Mouse (Mus musculus) kidney, postnatal 10 days (tissue): ENCODE results near the gene Znhit3.

Experiments used
- DNase-seq: peaks from one replicate; pipeline ENCODE4 v3.0.0; 2021; ENCODE audit warnings: mixed read lengths

The Znhit3 gene

DNA sequence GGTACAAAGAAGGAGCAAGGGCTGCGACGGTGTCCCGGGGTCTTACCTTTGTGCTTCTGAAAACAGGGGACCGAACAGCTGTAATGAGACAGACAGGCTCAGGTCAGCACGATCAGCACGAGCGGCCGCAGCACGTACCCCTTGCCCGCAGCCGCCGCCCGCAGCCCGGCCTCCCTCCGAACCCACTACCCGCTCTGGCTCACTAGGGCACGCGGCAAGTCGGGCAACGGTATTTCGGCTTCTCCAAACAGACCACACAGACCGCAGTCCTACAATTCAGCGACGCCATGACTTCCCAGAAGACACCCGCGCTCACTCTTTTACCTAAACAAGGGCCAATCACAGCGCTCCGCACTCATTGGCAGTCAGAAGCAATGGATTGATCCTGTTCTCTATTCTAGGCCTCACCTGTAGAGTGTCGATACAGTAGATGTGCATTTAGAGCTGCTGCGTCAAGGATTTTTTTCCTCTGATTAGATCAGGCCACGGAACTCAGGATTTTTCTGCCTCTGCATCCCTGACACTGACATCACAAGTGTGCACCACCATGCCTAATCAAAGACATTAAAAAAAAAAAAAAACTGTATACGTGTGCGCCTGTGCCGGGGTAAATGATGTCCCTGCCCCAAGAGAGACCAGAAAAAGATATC, at the start of gene Znhit3:
Gene Znhit3 (minus strand): TSS at position 314 of the 650 bp plus-strand sequence.
- DNase-seq, result peak; percentile 88

DNA sequence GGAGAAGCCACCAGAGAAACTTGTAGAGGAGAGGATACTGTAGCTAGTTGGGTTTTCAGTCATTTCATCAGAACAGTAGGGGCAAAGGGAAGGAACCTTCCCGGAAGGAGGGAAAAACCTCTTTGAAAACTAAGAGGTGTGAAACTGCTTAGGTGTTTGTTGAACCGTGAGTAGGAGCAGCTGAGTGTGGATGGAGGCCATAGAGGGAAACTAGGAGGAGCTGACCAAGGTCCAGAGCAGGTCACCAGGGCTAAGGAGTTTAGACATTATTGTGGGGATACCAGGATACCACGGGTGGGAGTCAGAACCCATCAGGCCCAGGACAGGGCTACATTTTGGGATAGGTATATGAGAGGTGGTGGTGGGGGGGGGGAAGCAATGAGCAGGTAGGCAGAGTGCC, 47.4 kb upstream of the Znhit3 start:
- DNase-seq, result no peak

DNA sequence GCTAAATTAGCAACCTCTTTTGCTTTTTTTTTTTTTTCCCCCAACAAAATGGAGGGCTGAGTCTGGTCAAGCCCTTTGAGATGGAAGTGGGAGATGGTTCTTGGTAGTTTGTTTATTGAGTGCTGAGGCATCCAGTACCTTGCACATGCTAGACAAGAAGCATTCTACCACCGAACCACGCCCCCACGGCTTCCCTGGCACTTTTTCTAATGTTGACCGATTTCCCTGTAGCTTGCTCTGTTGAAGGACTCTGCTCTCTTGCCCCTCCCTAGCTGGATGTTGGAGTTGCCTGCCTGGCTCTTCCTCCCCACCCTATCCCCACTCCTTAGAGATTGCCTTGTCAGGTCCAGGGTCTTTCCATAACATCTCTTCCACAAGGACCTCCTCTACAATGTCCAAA, 46.4 kb upstream of the Znhit3 start:
- DNase-seq, result no peak

DNA sequence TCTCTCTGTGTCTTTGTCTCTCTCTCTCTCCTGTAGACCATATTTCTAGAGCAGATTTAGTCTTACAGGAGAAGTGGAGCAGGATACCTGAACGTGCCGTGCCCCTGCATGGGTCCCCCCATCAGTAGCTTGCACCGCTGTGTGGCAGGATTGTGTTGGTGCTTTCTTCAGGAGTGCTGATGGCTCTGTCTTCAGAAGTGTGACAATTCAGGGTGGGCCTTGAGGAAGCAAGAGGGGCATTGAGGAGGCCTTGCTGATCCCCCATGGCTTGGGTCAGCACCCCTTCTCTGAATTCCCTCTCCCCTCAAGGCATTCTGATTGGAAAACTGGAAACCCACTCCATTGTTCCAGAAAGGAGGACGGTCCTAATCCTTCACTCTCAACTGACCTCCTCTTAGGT, 45.4 kb upstream of the Znhit3 start:
- no peak for DNase-seq

DNA sequence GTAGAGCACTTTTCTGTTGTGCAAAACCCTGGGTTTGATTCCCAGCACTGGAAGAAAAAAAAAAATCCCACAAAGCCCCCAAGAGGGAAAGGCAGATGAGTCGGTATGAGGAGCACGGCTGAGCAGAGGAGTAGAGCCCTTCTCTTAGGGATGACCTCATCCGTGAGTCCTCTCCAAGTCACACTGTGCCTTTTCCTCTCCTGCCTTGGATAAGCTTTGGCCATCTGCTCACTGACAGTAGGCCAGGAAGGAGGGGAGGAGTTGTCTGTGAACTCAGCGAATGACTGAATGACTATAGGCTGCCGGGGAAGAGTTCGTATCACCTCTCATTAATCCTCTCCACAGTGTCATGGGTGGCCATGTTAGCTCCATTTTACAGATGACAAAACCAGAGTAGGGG, 44.6 kb upstream of the Znhit3 start:
- no peak for DNase-seq

DNA sequence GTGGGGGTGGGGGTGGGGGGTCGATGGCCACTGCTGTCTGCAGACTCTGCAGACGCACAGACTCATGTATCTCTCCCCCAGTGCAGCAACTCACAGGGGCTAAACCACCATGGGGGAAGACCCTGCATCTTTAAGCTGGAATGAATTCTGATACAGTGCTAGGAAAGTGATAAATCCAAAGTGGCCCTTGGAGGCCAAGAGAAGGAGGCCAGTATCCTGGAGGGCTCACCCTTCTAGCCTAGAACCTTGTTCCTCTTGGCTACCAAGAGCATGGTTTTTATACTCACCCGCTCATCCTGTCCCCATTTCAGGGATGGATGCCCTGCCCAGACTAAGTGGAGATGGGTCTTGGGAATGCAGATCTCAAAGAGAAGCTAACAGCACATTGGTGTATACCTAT, 44.1 kb upstream of the Znhit3 start:
- no peak for DNase-seq

DNA sequence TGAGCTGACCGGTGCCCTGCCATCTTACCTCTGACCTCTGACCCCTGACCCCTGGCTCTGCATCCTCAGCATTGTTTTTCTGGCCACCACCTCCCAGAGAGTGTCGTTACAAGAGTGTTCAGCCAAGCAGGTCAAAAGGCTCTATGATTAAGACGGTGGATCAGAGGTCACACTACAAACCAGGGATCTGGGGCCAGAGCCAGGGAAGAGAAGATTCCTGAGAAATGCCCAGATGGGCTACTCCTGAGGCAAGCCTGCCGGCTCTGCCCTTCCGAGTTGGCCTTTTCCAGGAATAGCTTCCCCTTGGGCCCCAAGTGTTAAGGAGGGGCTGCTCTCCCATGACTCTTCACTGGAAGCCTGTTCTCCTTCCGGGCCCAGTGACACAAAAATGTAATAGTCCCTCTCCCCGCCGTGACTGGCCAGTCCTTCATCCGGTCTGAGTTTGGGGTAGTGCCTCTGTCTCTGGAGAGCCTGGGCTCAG, 43.6 kb upstream of the Znhit3 start:
- DNase-seq, result peak; percentile 65

DNA sequence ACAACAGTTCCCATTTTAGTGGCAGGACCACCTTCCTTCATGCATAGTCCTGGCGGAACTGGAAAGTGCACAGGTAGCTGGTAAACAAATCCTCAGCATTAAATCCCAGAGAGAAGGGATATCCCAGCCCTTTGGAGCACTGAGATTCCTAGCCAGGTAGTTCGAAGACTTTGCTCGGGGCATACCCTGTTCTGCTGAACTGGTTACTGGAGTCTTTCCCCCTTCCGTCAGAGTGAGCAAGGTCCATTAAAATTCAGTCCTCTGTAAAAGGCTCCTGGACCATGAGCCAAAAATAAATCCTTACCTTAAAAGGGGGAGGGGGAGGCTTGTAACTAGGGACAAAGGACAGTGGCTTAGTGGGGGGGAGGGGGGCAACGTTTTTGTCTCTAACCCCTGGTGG, 43.0 kb upstream of the Znhit3 start:
- peak; percentile 17 for DNase-seq

DNA sequence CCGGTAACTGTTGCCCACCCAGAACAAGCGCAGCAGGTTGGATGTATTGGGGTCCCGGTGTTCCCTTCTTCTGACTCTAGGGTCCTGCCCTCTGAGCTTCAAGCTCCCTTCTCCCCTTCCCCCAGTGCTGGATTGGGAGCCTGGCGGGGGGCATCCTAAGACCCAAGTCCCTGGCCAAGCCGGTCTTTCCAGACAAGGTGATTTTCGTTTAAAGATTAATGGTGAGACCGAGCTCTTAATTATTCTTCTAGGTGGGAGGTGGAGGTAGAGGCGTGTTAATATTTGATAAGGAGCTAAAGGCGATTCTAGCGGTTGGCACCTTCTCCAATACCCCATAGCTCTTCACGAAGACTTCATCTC, 42.1 kb upstream of the Znhit3 start:
- DNase-seq, result peak; percentile 38

DNA sequence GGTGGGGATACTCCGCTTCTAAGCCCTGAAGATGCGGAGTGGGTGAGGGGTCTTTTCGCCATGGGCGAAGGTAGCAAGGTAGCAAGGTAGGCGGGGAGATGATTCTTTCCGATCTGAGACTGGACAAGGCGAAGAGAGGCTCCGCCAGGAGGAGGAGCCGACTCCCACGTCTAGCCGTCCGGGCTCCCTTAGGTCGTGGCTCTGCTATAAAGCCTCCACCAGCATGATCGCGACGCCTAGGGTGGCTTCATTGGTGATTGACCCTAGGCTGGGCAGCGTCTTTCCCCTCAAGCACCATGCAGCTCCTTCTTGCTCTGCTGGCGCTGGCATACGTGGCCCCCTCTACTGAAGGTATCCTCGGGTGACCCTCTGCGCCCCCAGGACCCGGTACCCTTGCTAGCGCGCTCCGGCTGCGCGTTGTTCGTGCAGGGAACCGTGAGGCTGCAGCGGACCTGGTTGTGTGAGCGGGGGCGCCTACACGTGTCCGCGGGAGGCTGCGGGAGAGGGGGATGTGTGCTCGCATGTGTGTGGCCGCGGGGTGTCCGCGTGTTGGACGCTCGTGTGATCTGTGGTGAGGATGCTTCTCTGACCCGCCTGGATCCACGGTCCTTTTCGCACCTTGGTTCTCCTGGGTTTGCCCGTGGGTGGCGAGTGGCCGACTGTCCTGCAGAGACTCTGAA, 41.6 kb upstream of the Znhit3 start, which contains the start of gene Car4:
Gene Car4 (plus strand): TSS at position 196 of the 680 bp plus-strand sequence.
- DNase-seq, result peak; percentile 31

DNA sequence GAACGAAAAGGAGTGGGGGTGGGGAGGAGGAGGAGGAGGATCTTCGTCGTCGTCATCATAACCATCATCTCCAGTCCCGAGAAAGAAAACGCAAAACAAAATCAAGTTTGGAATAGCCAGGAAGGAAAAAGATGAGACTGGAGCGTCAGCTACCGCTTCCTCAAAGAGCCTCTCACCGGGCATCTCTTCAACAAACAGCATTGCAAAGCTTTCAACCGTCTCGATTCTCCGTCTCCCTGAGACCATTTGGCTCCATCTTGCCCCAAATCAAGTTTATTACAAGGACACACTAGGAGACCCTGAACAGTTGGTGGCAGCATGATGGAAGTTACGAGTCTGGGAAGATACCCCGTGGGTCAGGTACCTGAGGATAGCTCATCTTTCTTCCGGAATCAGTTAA, 41.0 kb upstream of the Znhit3 start:
- no peak for DNase-seq

DNA sequence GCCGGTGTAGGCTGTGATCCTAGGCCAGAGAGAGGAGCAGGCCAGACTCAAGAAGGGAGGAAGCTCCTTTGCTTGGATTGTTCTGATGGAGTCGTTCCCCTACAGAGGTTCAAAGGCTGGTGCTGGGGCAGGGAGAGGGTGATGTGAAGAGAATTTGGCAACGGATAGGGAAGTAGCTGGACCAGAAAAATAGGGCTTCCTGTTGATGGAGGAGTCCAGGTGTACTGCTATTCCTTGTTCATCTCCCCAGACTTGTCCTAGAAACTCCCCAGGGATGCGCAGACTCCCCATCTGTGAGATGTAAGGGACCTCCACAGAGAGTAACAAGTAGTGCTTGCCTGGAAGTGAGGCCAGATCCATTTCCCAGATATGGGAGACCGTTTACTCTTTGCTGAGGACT, 40.2 kb upstream of the Znhit3 start:
- DNase-seq, result no peak

DNA sequence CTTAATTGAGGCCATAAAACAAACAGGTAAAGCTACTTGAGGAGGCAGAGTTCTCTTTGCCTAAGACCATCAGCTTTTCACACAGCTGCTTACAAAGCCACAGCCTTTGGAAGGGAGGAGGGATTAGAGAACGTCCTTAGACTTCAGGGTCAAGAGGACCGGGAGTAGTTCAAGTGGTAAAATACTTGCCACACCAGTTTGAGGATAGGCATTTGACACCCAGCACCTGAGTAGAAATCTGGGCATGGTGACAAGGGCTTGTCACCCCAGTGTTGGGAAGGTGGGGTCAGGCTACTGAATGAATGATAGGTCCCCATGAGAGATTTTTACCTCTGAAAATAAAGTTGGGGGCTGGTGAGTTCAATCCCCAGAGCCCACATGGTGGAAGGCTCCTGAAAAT, 36.4 kb upstream of the Znhit3 start:
- DNase-seq, result no peak

DNA sequence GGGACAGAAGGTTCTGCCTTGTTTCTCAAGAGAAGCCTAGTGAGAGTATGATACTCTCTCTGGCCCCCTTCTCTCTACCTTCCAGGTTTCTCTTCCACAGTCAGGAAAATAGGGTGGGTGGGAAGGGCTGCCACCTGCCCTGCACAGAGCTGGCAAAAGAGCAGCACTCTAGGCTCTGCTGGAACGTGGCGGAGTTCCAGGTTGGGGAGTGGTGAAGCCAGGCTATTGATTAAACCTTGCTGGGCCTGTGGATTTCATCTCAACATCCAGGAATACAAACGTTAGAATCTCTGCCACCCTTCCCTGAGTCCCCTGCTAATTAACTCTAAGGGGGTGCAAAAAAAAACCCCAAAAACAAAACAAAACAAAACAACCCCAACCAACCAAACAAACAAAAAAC, 32.4 kb upstream of the Znhit3 start:
- peak; percentile 64 for DNase-seq

DNA sequence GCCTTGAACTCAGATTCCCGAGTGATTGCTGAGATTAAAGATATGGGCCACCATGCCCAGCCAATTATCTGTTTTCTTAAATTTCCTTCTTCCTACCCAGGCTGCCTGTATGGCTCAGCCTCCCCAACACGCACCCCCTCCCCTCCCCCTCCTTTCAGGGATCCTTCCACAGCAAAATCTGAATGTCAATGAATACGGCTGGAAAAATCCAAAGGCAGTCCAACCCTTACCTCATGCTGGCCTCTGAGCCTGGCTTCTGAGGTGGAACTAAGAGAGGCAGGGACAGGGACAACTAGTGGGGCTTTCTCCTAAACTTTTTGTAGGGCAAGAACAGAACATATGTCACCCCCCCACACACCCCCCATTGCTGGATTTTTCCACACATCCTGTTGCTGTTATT, 31.9 kb upstream of the Znhit3 start:
- no peak for DNase-seq

DNA sequence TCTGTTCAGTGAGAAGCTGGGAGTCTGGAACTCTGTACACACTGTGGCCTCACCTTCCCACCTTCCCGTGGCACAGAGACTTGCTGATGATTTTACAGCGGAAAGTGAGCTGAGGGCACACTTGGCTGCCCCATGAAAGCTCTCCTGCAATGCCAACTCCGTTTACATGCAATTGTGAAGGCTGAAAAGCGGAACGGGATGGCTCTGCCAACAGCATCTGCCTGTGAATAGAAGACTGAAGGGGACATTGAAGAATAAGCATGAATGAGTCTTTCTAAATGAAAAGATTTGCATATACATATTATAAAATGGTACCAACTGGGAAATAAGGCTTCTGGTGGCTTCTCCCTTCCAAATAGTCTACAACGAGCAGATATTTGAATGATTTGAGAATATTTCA, 31.0 kb upstream of the Znhit3 start:
- DNase-seq, result no peak

DNA sequence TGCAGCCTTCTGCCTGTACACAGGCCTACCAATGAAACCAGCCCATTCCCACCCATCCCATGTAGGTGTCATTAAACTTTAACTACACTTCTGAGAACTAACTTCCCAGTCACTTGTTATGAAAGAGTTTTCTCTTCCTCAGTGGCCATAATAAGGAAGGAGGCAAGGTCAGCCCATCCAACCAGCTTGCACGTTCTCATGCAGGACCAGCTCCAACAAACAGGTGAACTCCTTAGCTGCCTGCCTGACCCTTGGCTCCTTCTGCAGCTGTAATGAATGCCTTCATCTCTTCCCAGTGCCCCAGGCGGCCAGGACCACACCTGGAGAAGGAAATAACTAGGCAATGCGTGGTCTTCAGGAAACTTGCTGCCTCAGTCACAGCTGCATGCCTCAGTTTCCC, 29.7 kb upstream of the Znhit3 start:
- DNase-seq, result no peak

DNA sequence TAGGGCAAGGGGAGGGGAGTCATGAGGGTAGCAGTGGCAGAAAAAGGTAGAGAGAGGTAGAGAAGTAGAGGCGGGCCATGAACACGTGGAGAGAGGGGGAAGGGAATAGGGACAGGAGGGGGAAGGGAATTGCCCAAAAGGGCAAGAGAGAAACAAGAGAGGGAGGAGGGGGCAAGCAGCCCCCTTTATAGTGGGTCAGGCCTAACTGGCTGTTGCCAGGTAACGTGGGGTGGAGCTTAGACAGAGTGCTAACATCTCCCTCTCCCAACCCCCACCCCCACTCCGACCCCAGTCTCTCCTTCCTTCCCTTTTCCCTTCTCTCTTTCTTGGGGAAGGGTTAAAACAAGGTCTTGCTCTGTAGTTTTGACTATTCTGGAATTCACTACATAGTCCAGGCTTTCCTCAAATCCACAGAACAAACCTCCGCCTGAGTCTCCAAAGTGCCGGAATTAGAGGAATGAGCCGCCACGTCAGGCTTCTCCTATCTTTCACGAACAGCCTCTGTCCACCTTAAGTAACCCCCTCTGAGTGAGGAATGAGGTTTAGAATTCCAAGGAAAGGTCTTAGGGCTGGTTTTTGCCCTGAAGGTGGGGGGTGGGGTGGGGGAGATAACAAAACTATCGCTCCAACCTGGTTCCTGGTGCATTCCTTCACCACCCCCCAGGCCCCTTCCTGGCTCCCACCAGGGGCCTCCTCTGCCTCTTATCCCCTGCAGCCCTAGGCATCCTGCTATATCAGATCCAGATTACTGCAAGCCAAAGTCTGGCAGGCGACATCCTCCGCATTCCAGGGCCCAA, 28.7 kb upstream of the Znhit3 start:
- no peak for DNase-seq

DNA sequence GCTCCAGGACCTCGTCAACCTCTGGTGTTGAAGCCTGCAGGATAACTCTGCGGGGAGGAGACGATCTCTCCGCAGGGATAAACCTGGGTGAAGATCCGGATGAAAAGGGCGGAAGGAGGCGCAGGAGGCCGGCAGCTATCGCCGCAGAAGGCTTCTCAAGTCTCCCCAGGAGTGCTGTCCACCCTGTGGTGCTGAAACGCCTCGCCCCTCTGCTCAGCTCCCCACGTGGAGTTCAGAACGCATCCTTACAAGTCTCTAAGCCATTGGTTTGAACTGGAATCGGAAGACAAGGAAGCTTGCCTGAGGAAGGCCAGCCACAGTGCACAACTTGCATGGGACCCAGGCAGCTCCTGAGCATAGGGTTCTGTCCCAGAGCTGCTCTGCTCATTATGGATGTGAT, 27.8 kb upstream of the Znhit3 start:
- DNase-seq, result peak; percentile 90

DNA sequence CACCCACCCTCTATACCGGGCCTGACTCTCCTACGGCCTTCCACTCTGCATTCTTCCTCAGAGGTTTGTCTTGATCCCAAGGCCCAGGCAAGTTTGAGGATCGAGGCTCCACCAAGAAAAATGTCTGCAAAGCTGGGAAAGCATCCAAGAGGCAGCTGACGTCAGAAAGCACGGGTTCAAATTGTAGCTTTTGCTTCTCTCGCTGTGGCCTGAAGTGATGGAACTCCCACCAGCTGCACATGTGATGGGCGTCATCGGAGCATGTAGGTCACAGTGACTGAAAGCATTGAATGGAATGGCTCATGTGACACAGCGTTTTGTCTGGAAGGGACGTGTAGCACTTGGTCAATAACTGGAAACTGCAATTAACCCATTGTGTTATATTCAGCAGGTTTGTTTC, 24.0 kb upstream of the Znhit3 start:
- no peak for DNase-seq

DNA sequence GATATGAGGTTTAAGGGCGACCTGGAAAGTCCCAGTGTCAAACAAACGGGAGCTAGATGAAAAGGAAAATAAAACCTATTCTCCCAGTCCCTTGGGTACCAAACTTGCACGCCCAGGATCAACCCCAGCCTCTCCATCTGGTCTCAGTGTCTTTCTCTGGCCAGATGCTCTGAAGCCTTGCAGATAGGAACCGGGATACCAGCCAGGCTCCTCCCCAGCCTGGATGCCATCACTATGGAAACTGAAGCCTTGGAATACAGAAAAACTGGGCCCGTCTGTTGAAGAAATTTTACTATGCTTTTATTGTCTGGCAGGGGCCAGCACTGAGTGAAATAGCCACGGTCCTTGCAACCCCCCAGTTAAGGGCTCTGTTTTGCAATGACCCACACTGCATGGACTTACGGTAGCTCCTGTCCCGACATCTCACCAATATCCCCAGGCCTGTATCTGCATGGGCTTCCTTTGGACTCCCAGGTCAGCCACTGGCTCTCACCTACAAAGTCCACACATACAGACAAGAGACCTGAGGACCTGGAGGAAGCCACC, 23.4 kb upstream of the Znhit3 start:
- no peak for DNase-seq

DNA sequence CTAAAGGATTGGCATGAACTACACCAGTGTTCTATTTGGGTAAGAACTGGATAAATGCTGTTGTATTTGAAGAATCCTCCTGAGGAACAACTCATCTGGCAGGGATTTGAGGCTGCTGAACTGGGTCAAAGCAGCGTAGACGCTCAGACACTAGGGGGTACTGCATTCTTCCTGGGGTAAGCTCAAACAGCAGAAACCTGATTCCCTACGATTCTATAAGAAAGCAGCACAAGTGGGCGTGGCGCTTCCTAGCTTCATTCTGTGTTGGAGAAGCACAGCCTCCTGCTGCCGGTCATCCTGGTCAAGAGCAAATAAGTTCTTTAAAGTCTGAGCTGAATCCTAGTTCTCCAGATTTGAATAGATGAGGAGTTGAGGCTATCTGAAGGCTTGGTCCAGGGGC, 16.1 kb upstream of the Znhit3 start:
- no peak for DNase-seq

DNA sequence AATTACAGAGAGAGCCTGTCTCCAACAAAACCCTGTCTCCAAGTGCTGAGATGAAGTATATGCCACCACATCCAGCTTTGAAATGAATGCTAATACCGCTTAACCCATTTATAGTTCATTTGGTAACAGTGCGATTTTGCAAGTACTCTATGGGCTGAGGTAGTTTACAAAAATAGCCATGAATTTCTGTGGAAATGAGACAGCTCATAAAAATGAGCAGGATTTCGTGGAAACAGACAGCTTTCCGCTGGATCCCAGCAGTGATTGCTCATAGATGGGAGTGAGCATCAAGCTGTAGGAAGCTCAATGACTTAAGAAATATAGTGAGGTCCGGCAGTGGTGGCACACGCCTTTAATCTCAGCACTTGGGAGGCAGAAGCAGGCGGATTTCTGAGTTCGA, 4.8 kb upstream of the Znhit3 start:
- DNase-seq, result no peak

DNA sequence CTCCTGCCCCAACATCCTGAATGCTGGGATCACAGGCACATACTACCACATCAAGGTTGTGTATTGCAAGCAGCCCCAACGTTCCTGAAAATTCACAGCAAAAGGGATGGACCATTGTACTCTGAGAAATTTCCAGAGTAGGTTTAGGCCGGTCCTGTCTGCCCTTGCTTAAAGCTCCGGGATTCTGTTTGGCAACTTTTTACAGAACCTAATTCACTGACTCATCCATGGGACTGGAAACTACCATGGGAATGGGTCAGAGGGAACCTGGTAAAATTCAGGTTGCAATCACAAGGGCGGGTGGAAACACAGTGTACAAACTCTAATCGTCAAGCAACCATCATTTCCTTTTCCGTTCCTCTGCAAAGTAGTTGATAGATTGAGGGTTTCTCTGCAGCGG, 3.8 kb upstream of the Znhit3 start:
- DNase-seq, result no peak
